Mouse (Mus musculus) spleen, adult 18-20 months (tissue): ENCODE measurements around the gene Sphkap.

Experiments
- DNase-seq, 2 experiments: peaks; one replicate each; pipeline ENCODE4 v3.0.0; 2022; ENCODE audit warnings: mixed read lengths in 2 of 2

Gene Sphkap

DNA sequence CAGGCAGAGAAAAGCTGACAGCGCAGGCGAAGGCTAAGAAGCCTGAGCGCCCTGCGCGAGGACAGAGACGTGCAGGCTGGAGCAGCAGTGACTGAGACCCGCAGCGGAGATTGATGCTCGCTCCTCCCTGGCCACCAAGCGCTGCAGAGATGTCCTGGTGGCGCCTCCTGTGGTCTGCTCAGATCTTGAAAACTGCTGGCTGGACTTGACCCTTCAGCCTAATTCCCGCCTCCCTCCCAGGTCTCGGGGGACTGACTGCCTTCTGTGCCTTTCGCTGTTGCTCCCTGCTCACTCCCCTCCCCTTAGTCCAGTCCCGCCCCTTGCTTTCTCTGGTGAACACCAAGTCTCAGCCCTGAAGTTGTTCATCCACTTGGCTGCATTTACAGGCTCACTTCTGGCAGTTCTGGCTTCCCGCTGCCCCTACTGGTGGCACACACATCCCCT is at the start of gene Sphkap:
TSS of gene Sphkap (minus strand) at position 180 of the 444 bp plus-strand sequence.
- DNase-seq = no peak

DNA sequence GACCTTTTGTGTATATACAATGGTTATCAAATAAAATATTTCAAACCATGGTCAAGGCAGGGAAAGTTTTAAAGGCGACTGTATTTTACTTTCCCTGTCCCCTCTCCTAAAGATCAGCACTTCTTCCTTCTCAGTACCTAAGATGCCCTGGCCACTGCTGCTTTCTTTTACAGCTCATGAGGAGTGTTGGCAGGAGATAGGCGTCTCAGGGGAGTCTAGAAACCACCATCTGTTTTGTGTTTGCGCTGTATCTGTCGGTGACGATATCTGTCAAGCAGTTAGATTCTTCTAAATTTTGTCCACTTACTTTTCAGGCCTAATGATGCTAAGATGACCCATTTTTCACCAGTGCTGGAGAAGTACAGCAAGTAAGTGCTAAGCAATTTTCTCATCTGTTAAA is 43.3 kb upstream of the Sphkap start:
- DNase-seq = no peak

DNA sequence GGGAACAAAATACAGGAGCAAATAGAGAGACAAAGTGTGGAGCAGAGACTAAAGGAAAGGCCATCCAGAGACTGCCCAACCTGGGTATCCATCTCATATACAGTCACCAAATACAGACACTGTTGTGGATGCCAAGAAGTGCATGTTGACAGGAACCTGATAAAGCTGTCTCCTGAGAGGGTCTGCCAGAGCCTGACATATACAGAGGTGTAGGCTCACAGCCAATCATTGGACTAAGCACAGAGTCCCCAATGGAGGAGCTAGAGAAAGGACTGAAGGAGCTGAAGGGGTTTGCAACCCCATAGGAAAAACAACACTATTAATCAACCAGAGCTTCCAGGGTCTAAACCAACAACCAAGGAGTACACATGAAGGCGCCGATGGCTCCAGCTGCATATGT is 32.4 kb upstream of the Sphkap start:
- no peak for DNase-seq

DNA sequence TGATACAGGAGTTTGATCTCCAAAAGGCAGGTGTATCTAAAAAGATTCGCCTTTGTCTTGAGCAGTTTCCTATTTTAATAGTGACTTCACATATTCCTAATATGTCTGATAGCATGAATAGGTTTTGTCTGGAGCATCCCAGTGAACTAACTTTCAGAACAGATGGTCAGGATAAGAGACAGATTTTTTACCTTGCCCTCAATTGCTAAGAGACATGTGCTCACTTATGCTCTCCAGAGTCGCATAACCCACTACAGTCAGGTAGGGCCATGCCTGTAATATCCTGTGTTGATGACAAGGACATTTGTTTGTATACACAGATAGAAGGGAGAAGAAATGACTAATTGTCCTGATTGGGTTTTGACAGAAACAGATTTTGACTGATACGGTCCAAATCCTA is 25.9 kb upstream of the Sphkap start:
- no peak for DNase-seq

DNA sequence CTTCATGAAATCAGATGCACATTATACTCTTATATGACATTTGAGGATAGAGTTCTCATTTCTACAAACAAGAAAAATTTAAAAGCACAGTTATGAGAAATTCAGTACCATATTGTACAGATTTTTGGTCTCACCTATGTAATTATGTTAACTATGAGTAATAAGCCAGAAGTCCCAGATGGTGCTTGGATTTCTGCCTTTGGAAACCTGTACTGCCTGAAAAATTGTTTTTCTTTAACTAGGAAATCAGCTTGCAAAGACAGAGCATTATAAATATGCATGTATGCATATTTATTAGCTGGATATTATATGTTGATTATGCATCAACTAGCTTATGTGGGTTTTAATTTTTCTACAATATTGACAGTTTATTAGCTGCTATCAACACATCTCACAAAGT is 21.9 kb upstream of the Sphkap start:
- DNase-seq = no peak

DNA sequence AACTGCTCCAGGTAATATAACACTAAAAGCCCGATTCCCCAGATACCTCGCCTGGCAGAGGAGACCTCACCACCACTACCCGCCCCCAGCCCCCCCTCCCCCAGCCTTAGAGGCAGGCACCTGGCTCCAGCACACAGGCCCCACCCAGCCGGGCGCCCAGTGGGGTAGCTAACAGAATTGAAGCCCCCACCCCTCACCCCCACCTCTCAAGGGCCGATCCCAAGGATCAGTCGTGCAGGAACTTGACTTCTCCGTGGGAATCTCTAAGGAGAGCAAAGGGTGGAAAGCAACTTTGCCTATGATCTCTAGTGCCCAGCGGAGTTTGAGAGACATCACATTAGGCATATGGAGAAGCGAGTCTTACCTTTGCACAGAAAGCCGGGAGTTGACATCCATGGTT is 384 bp downstream of the Sphkap start:
- no peak for DNase-seq

DNA sequence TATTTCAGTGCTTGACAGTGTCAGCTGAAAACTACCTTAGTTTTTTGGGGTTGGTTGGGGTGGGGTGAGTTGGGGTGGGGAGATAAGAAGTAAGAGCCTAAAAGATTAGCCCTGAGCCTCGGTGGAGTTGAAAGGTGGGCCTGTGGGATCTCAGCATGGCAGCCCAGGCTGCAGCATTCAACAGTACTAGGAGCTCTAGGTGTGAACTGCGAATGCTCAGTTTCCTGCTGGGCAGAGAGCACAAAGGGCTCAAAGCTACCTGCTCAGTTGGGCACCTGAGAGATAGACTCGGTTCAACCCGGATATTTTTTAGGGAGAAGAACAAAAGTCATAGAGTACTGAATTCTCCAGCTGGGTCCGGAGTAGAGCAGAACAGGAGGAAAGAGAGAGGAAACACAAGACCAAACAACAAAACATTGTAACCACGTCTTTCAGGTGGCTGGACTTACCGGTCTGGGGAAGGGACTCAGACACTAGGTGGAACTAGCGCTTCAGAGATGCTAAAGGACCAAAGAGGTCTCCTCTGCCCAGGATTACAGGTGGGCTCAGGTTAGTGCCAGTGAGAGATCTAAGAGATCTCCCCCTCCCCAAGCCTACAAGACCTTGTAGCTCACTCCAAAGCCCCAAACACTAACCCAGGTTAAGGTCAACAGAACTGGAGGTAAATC is 984 bp downstream of the Sphkap start:
- DNase-seq = no peak

DNA sequence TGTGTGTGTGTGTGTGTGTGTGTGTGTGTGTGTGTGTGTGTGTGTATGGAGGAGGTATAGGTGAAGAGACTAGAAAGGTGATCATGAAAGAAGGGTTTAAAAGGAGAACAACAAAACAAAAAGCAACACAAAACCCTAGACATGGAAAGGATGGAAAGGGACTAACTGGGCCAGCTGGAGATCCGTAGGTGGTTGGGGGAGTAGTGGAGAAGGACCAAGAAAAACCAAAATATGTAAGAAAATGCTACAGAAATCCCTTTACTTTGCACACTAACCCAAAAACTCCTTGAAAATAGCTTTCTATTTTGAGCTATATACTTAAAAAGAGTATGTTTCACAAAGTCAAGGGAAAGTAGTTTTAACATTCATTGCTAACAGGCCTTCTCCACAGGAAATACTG is 6.9 kb downstream of the Sphkap start:
- DNase-seq = no peak

DNA sequence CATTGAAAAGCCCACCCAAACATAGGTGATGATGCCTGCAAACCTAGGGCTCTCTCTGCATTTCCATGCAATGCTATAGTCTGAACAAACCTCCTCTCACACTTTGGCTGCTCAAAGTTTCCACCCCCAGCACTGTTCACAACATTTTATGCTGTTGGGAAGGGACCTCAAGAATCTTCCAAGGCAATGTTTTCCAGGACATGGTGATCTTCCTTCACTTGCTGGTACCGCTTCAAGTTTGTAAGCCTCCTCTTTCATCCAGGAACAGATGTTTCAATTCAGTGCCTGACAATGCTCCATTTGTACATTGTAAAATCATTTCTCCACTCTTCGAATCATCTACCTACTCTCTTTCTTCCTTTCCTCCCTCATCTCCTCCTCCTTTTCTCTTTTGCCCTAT is 11.7 kb downstream of the Sphkap start:
- no peak for DNase-seq

DNA sequence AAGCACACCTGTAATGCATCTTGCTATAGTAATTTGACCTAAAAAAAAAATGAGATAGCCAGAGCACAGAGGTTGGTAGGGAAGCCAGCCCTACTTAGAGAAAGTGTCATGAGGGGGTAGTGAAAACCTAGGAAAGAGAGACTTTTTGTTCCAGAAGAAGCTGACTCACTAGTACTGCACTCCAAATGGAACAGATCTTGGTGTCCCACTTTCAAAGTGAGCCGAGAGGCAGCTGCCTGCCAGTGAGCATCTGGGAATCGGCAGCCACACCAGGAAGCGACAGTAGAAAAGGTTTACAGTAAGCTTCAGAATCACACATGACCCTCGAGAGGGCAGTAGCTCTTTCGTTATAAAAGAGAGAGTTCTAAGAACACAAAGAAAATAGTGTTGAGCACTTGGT is 12.4 kb downstream of the Sphkap start:
- DNase-seq = no peak

DNA sequence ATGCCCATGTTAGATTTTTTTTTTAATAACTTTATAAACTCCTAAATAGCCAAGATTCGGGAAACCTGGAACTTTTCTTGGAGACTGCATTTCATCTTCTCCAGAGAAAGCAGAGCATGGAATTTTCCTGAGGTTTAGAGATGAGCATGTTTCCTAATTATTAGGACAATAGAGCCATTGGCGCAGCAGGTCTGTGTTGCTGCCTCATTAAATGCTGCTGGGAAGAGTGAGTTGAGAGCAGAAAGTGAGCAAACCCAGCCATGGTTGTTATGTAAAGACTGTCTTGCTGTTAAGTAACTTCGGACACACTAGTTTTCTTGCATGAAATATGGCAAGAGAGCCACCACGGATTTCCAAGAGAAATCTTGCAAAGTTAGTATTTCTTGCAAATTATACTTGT is 18.6 kb downstream of the Sphkap start:
- no peak for DNase-seq

DNA sequence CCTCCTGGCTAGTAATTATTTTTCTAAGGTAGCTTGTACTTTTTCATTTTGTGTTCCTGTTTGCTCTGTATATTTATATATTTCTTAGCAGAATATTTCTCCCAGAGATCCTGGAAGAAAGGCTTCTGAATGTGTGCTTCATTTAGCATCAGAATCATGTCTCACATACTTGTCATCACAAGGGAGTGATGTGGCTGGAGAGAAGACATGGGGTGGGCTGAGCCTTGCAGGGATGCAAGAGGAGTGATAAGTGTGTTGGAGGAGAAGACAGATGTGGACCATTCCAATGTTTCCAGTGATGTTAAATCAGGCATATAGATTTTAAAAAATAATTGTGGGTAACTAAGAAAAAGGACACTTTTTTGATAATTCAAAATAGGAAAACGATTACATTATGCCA is 30.6 kb downstream of the Sphkap start:
- DNase-seq = no peak

DNA sequence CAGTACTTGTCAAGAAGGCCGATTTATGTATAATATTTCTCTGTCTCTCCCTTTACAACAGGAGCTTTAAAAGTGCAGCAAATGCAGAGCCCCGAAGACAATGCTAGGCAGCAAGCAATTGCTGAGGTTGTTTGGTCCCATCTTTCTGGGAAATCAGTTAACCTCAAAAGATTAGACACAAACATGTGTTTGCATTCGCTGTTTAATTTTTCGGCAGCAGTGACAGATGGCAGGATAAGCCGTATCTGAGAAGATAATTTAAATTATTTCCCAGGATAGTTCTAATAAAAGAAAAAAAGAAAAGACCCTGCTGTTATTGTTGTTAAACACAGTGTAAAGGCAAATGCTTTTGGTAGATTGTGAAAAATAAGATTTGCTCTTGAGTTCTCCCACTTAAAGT is 41.5 kb downstream of the Sphkap start:
- no peak for DNase-seq

DNA sequence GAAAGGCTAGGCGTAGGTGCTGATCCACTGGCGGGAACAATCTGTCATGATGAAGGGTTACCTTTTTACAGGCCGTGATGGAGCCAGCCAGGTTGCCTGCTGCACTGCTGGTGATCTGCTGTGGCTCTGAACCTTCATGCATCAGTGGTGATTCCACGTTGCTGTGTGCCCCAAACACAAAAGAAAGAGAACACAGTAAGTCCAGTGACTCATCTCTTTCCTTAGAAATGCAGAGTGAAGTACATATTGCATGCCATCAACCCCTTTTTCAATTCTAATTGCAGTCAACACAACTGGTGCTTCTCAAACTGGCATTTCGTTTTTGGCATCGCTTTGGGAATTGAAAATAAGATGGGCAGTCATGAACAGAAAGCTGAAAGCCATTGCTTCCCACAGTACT is 45.8 kb downstream of the Sphkap start:
- DNase-seq = no peak

DNA sequence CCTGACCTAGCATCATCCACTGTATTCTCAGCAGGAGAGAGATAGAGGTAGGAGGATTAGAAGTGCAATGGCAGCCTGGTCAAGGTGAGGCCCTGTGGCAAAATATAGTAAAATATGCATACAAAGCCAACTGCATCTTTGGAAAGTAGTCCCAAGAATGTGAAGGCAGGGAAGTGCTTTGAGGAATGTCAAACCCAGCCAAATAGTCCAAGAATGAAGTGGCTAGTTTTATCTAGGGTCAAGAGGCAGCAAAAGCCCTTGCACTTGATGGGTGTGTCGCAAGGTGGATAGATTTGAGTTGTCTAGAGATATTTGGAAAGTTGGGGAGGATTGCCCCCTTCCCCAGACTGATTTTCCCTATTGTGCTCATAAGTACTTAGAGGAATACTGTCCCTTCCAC is 61.5 kb downstream of the Sphkap start:
- no peak for DNase-seq

DNA sequence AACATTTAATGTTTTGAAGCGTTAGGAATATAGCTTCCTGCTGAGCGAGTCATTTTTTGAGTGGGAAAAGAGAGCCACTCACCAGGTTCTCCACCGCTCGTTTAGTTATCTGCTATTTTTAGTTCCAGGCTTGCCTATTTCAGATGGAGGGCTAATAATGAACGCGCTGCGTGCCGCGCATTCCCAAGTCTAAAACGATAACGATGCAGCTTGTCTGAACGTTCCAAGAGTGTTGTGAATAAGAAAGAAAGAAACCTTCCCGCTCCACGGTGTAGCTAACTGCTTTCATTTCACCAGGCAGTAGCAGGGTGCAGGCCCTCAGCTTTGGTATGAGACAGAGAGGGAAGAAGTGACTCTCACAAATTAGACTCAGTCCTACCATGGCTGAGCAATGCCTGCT is 62.4 kb downstream of the Sphkap start:
- no peak for DNase-seq

DNA sequence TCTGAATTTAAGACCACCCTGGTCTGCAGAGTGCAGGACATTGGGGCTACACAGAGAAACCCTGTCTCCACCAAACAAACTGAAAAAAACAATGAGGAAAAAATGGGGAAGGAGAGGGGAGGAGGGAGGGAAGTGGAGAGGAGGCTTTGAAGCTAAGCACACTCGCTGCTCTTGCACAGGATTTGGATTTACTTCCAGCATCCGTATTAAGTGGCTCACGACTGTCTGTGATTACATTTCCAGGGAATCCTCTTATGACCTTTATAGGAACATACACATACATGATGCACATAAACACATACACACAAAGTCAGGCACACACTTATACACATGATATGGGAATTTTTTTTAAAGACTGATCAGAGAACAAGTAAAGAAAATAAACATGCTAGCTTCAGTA is 62.9 kb downstream of the Sphkap start:
- DNase-seq = no peak

DNA sequence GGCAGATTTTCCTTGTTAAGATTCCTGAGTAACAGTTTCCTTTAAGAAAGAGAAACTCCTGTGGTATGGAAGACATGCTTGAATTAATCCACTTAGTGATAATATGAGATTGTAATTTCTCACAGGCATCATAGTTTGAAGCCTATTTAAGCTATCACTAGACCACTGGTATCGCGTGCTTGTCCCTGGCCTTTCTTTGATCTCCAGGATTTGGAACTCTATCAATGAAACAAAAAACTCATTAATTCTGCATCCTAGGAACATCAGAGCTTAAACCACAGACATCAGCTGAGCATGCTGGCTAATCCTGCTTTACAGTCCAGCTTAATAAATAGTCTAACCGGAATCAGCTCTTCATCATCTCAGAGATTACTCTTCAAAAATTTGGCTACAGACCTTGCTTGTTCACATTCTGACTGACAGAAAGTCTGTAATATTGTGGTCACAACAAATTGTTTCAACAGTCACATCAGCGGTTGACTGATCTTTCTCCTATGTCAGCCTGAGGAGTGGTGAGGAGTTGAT is 65.2 kb downstream of the Sphkap start:
- DNase-seq = no peak

DNA sequence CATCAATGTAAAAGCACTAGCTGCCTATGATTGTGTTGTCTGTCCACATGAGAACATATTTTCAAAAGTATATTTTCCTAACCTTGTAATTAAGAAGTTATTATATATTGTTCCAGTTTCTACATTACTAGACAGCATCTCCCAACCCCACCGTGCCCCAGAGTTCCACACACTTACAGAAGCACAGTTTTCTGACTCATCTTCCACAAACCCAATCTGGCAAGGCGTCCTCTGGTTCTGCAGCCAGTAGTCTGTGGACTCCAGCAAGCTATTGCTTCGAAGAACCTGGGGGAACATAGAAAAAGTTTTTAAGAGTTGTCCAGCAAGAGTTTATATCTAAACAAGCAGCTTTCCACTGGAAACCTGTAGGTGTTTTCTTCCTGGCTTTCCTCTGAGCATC is 68.6 kb downstream of the Sphkap start:
- no peak for DNase-seq

DNA sequence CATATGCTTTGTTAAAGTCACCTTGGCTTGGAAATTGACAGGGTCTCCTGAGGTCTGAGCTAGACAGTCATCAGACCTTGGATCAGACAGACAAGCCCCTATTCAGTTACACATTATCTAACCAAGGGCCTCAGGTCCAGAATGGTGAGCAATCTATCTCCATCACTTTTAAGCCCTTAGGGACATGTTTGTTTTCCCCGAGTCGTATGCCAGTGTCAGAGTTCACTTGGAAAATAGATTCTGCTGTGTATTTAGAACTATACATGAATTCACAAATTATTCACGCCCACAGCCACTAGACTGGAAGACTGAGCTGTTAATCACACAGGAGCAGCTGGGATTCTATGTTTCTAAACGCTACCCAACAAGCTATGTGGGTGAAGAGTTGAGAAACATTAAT is 91.1 kb downstream of the Sphkap start:
- DNase-seq = no peak

DNA sequence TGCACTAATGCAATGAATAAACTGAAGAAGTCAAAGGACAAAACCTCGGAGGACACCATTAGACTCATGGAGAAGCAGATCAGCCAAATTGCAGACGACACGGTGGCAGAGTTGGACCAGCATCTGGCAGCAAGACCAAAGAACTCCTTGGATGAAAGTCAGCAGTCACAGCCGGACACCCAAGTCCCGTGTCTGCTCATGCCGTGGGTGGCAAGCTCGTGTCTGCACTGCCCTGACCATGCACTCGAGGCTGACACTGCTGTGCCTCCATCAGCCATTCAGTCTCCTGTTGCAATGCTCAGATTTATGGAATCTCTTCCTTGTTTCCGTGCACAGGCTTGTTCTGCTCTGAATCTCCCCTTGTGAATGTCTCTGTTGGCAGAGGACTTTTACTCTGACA is 92.9 kb downstream of the Sphkap start:
- no peak for DNase-seq

DNA sequence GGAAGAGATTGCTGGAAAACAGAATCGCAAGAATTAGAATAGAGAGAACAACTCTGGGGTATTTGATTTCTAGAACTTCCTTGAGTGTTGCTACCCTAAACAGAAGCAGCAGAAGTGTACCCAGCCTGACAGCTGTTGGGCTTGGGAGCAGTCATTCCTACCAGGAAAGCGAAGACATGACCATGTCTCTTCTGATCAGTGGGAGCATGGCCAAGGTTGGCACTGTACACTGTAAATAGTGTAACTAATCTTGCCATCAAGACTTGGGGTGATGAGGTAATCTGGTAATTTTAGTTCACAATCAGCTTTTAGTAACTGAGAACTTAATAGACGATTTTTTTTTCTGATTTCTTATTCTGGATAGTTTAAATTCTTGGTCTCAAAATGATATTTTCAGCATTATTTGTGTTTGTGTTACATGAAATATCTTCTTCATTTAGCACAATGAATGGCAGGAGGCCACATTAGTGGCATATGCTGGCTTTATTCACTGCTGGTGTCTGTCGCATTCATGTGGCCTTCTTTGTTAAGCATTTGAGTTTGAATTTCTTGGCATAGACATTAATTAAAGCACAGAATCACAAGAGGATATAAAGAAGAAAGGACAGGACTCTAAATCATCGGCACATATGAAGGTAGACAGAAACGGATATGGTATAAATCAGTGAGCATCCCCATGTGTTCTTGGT is 96.2 kb downstream of the Sphkap start:
- DNase-seq = no peak

DNA sequence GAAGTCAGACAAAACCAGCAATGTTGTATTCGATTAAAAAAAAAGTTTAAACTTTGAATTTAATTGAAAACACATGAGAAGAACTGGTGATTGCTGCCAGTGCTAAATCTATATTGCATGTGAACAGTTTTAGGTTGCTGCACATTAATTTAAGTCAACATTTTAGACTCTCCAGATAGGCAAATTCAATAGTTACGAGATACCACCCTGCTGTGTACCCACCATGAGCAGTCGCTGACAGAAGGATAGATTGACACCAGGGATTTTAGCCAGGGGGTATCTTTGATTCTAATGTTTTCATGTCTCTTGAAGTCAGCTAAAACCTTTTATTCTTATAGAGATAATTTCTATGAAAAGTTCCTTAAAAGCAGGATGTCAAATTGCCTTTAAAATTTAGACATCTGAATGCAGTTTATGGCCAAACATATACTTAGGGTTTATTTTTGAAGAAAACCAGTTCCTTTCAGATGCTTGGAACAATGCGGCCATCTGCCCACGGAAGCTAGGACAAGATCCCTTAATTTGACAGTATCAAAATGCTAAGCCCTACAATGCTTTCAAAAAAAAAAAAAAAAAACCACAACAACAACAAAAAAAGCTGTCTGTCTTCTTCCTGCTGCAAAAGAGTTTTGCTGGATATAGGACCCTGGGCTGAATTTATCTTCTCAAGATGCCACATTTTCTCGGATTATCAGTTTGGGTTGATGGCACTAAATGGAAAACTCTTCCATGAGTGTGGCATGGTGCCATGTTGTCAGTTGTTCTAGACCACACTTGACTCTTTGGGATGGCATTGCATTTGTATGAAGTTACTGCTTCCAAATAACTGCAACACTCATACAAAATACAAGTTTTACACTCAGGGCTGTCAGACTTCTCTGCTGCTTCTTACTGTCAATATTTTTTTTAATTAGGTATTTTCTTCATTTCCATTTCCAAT is 110.6 kb downstream of the Sphkap start:
- no peak for DNase-seq

DNA sequence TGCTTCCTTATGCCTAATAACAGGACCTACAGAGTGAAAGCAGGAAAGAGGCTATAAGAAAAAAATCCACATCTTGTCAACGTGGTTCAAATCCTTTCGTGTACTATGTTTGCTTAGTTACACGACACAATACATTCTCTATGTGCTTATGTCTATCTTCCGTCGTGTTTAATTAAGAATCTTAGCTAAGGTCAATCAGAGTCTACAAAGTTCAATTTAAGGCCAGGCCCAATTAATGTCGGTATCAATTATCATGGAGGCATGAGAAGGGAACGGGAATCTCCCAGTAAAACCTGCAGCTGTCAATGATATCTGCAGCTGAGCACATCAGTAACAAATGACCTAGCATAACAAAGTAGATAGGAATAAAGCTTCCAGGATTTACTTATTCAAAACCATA is 122.1 kb downstream of the Sphkap start:
- DNase-seq = no peak
